Mouse (Mus musculus): ENCODE measurements at regions not wholly inside any gene's neighbourhood (a gene's known extent, or its start where the extent isn't known, plus 50 kb on each side); places are given as distances from the start of the nearest gene placed in this dataset.

DNA sequence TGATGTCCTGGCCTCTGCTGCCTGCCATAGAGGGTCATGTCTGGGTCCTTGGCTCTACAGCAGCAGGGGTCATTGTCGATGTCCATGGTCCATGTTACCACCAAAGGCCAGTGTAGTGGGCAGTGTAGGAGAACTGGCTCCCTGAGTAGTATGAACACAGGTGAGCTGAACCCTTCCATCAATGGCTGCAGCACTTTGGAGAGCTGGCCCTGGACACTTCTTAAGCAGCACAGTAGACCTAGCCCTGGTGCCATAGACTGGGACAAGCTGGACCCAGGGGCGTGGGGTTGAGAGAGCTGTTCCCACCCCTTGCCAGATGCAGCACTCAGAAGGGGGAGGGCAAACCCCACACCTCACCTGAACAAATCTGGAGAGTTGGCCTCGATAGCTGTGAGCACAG, 120.0 kb upstream of the A730009L09Rik start:
- Histone ChIP-seq H3K4me1 (ENCODE audit: control insufficient read depth, insufficient read depth, low read length) (no peaks in the 10 kb centered on the region), H3K4me2 (ENCODE audit: low read depth, low read length) (no peak overlapping the region), H3K27ac (replicated peaks; ENCODE audit: low read depth, low read length) (no peak overlapping the region), H3K9me3 (ENCODE audit: control insufficient read depth, low read length) (no peaks in the 10 kb centered on the region), H3K36me3 (ENCODE audit: control insufficient read depth, insufficient read depth, low read length) (no peaks in the 10 kb centered on the region), H3K9ac (ENCODE audit: low read depth, low read length) (no peak overlapping the region), H3K27me3 (replicated peaks; ENCODE audit: control insufficient read depth, insufficient read depth, low read length) (no peaks in the 10 kb centered on the region), H3K4me3 (ENCODE audit: low read depth, low read length) (no peak overlapping the region)
- 91% methylated on average over 3 of the region's 3 CpGs for WGBS
- ATAC-seq (ENCODE audit: low read depth), result no peak
- DNase-seq (ENCODE audit: low spot score), result no peak

DNA sequence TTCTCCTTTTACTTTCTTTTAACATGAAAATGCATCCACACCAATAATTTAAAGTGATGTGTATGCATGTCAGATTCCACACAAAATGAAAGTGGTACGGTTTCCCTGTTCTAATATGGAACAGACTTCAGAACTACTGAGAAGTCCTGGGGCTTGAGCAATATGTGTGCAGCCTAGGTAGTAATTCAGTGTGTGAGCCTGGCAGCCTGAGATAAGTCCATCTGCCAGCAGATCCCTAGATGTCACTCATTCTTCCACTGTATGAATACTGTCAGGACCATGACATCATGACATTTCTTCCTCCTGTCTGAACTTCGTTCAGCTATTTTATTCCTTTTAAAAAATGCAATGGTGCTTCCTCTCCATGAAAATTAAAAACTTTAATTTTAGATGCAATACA, 93.3 kb upstream of the A730009L09Rik start:
- Histone ChIP-seq H3K27ac (replicated peaks; ENCODE audit: low read depth, low read length) (no peak overlapping the region), H3K4me1 (ENCODE audit: control insufficient read depth, insufficient read depth, low read length) (no peaks in the 10 kb centered on the region), H3K9me3 (ENCODE audit: control insufficient read depth, low read length) (no peaks in the 10 kb centered on the region), H3K4me2 (ENCODE audit: low read depth, low read length) (no peak overlapping the region), H3K9ac (ENCODE audit: low read depth, low read length) (no peak overlapping the region), H3K27me3 (replicated peaks; ENCODE audit: control insufficient read depth, insufficient read depth, low read length) (no peaks in the 10 kb centered on the region), H3K4me3 (ENCODE audit: low read depth, low read length) (no peak overlapping the region), H3K36me3 (ENCODE audit: control insufficient read depth, insufficient read depth, low read length) (no peaks in the 10 kb centered on the region)
- WGBS, result 64% methylated on average over 2 of the region's 2 CpGs
- ATAC-seq (ENCODE audit: low read depth) (no peak), DNase-seq (ENCODE audit: low spot score) (no peak)

- DNase-seq (ENCODE audit: low spot score) (no peak), ATAC-seq (ENCODE audit: low read depth) (no peak)
- 83% methylated on average over 7 of the region's 7 CpGs for WGBS
- Histone ChIP-seq H3K4me3 (ENCODE audit: low read depth, low read length) (no peak overlapping the region), H3K9me3 (ENCODE audit: control insufficient read depth, low read length) (no peaks in the 10 kb centered on the region), H3K27me3 (replicated peaks; ENCODE audit: control insufficient read depth, insufficient read depth, low read length) (no peaks in the 10 kb centered on the region), H3K4me1 (ENCODE audit: control insufficient read depth, insufficient read depth, low read length) (no peaks in the 10 kb centered on the region), H3K9ac (ENCODE audit: low read depth, low read length) (no peak overlapping the region), H3K27ac (replicated peaks; ENCODE audit: low read depth, low read length) (no peak overlapping the region), H3K4me2 (ENCODE audit: low read depth, low read length) (no peak overlapping the region), H3K36me3 (ENCODE audit: control insufficient read depth, insufficient read depth, low read length) (no peaks in the 10 kb centered on the region)
Observed at GRCm38 (mm10) chr16:84426990-84427540, 87.9 kb upstream of the A730009L09Rik start.

DNA sequence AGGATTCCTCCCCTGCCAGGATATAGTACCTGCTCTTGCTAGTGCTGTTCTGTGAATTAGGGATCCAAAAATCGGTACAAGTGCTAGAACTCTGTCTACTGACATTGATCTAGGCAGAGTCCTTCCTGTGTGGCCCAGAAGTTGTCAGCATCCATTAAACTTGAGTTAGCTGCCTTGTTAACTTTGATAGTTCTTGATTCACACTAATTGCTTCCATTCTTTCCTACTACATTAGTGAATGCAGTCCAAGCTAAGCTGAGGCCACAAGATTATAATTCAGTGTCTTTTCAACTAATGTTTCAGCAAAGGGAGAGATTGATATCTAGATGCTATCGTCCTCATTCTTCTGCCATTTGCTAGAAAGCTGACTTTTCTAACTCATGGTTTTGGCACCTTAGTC, 58.3 kb upstream of the A730009L09Rik start:
- H3K4me1 ChIP-seq (ENCODE audit: control insufficient read depth, insufficient read depth, low read length), result no peaks in the 10 kb centered on the region
- WGBS, result 59% methylated on average over 2 of the region's 2 CpGs

DNA sequence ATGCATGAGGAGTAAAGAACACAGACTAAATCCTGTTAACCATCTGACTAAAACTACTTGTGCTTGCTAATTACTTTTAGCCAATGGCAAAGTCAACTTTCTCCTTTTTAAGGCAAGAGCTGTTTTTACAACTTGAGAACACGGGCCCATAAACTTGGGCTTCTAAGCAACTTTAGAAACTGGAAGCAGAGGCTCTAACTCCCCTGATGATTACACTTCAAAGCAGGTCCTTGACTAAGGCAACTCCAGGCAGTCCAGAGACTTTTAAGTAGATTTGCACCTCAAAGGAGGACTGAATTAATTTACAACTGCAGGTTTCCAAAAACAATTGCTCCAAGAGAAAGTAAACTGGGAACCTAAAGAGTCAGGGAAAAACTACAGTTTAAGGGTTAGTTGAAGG, 52.8 kb upstream of the A730009L09Rik start:
- no peak overlapping the region for H3K4me3 ChIP-seq (ENCODE audit: low read depth, low read length)
- H3K4me1 ChIP-seq (ENCODE audit: control insufficient read depth, insufficient read depth, low read length), result no peaks in the 10 kb centered on the region
- H3K9ac ChIP-seq (ENCODE audit: low read depth, low read length), result no peak overlapping the region
- no peak for DNase-seq (ENCODE audit: low spot score)
- H3K36me3 ChIP-seq (ENCODE audit: control insufficient read depth, insufficient read depth, low read length), result no peaks in the 10 kb centered on the region
- no peaks in the 10 kb centered on the region for H3K27me3 ChIP-seq (replicated peaks; ENCODE audit: control insufficient read depth, insufficient read depth, low read length)
- no peak overlapping the region for H3K27ac ChIP-seq (replicated peaks; ENCODE audit: low read depth, low read length)
- H3K9me3 ChIP-seq (ENCODE audit: control insufficient read depth, low read length), result no peaks in the 10 kb centered on the region
- WGBS, result 3% methylated on average over 1 of the region's 1 CpGs
- no peak overlapping the region for H3K4me2 ChIP-seq (ENCODE audit: low read depth, low read length)
- ATAC-seq (ENCODE audit: low read depth), result no peak

More for the DNA sequence above, 58.3 kb upstream of the A730009L09Rik start:
- H3K9ac ChIP-seq (ENCODE audit: low read depth, low read length), result no peak overlapping the region
- H3K4me2 ChIP-seq (ENCODE audit: low read depth, low read length), result no peak overlapping the region
- H3K27ac ChIP-seq (replicated peaks; ENCODE audit: low read depth, low read length), result no peak overlapping the region
- no peak for DNase-seq (ENCODE audit: low spot score)
- H3K36me3 ChIP-seq (ENCODE audit: control insufficient read depth, insufficient read depth, low read length), result no peaks in the 10 kb centered on the region
- ATAC-seq (ENCODE audit: low read depth), result no peak
- no peaks in the 10 kb centered on the region for H3K9me3 ChIP-seq (ENCODE audit: control insufficient read depth, low read length)
- no peak overlapping the region for H3K4me3 ChIP-seq (ENCODE audit: low read depth, low read length)
- H3K27me3 ChIP-seq (replicated peaks; ENCODE audit: control insufficient read depth, insufficient read depth, low read length), result no peaks in the 10 kb centered on the region

Data from embryonic facial prominence, embryonic 14.5 days (tissue).